Mouse (Mus musculus): Measurements from ENCODE around the gene Bmp2k. TPM values are rescaled to one million over a fixed set of nuclear protein-coding genes. Genes with fewer than 3 reads are reported as not detected.
"Not testable (repeated sequence)": the region's sequence is repeated elsewhere in the genome, so short reads cannot be mapped to it uniquely, and the experiment has no call there.

Gene Bmp2k
- polyA plus RNA-seq, 1 experiment from 2014 or later = 12.5 TPM

DNA sequence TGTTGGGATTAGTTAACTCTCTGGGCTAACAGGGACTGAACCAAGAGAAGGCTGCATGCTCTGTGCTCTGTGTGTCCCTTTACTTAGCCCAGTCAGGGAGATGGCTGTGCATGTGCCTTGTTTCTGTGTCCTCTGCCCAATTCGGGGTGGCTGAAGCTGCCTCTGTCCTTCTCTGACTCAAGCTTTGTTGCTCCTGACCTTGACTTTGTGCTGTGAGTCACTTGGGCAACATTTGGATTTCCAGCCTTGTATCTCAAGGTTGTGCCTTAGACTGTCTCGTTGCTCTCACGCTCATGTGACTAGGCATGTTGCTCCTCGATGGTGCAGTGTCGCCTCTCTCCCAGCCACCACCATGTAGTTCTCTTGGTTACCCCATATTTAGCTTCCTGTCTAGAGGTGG lies 27.3 kb downstream of the Bmp2k start:
- Histone ChIP-seq H3K27ac (ENCODE audit: low read length) (no peak overlapping the region), H3K9ac (ENCODE audit: low read depth, low read length) (no peak overlapping the region), H3K4me3 (ENCODE audit: low read length) (no peak overlapping the region), H3K4me2 (ENCODE audit: low read depth, low read length) (no peak overlapping the region), H3K36me3 (ENCODE audit: control insufficient read depth, insufficient read depth, low read length) (no peaks in the 10 kb centered on the region; the same call in 1 of the 2 replicates), H3K4me1 (ENCODE audit: control insufficient read depth, insufficient read depth, low read length) (peaks cover 10% of the 10 kb centered on the region), H3K27me3 (replicated peaks; ENCODE audit: control insufficient read depth, insufficient read depth, low read length) (no peaks in the 10 kb centered on the region), H3K9me3 (ENCODE audit: control insufficient read depth, low read length) (no peaks in the 10 kb centered on the region)
- no peak for ATAC-seq
- 87% methylated on average over 5 of the region's 5 CpGs for WGBS

DNA sequence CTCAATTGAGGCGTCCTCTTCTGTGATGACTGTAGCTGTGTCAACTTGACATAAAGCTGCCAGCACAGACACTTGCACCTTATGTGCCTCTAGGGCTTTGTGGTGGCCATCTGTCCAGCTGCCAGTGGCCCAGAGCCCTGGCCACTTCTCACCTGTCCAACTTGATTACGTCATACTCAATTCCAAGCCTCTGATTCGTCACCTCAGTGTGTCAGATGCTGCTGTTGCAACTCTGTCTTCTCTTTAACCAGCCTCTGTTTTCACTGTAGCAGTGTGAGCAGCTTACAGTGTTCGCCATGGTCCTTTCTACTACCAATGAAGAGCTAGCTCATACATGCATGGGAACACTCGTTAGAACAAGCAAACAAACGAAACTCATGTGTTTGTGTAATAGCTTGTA lies 28.2 kb downstream of the Bmp2k start:
- Histone ChIP-seq H3K36me3 (ENCODE audit: control insufficient read depth, insufficient read depth, low read length) (no peaks in the 10 kb centered on the region; the same call in 1 of the 2 replicates), H3K27me3 (replicated peaks; ENCODE audit: control insufficient read depth, insufficient read depth, low read length) (no peaks in the 10 kb centered on the region), H3K4me3 (ENCODE audit: low read length) (no peak overlapping the region), H3K9ac (ENCODE audit: low read depth, low read length) (no peak overlapping the region), H3K4me1 (ENCODE audit: control insufficient read depth, insufficient read depth, low read length) (peaks cover 10% of the 10 kb centered on the region), H3K9me3 (ENCODE audit: control insufficient read depth, low read length) (no peaks in the 10 kb centered on the region), H3K4me2 (ENCODE audit: low read depth, low read length) (no peak overlapping the region), H3K27ac (ENCODE audit: low read length) (no peak overlapping the region)
- no peak for ATAC-seq
- 73% methylated on average over 6 of the region's 6 CpGs for WGBS

DNA sequence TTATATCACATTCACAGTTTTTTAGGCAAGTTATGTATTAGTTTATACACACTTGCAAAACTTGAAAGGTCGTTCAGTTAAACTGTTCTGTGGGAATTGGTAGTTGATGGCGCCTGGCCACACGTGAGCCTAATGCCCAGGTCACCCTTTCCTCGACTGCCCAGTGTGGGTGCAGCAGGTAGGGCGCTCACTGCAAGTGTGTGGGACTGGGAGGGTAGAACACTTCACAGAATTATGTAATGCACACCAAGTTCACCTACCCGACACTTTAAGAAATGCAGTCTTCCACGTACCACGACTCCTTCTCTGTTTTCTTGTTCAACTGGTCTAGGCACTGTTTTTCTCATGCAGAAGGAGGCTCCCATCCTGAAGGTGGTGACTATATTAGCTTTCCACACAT lies 30.5 kb downstream of the Bmp2k start:
- H3K27me3 ChIP-seq (replicated peaks; ENCODE audit: control insufficient read depth, insufficient read depth, low read length) = no peaks in the 10 kb centered on the region
- no peak for ATAC-seq
- no peaks in the 10 kb centered on the region; the same call in 1 of the 2 replicates for H3K36me3 ChIP-seq (ENCODE audit: control insufficient read depth, insufficient read depth, low read length)
- no peak overlapping the region for H3K9ac ChIP-seq (ENCODE audit: low read depth, low read length)
- no peak overlapping the region for H3K4me2 ChIP-seq (ENCODE audit: low read depth, low read length)
- WGBS = 89% methylated on average over 8 of the region's 8 CpGs
- H3K4me3 ChIP-seq (ENCODE audit: low read length) = no peak overlapping the region
- H3K4me1 ChIP-seq (ENCODE audit: control insufficient read depth, insufficient read depth, low read length) = peaks cover 6% of the 10 kb centered on the region; the same call in 1 of the 2 replicates
- H3K9me3 ChIP-seq (ENCODE audit: control insufficient read depth, low read length) = no peaks in the 10 kb centered on the region
- no peak overlapping the region for H3K27ac ChIP-seq (ENCODE audit: low read length)

DNA sequence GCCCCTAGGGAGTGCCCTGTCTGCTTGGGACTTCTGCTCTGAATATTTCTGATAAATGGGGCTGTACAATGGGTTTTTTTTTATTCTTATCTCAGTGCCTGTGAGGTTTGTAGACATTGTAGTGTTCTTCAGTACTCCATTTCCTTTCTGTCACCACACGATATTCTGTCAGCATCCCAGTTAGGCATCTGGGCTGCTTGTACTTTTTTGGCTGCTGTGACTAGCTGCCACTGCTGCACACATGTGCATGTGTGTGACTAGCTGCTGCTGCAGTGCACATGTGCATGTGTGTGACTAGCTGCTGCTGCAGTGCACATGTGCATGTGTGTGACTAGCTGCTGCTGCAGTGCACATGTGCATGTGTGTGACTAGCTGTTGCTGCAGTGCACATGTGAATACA lies 31.4 kb downstream of the Bmp2k start:
- not testable (repeated sequence) for H3K4me3 ChIP-seq (ENCODE audit: low read length); H3K27me3 ChIP-seq (replicated peaks; ENCODE audit: control insufficient read depth, insufficient read depth, low read length); H3K4me1 ChIP-seq (ENCODE audit: control insufficient read depth, insufficient read depth, low read length); H3K9ac ChIP-seq (ENCODE audit: low read depth, low read length); H3K9me3 ChIP-seq (ENCODE audit: control insufficient read depth, low read length); H3K27ac ChIP-seq (ENCODE audit: low read length); ATAC-seq; H3K4me2 ChIP-seq (ENCODE audit: low read depth, low read length); H3K36me3 ChIP-seq (ENCODE audit: control insufficient read depth, insufficient read depth, low read length)
- 66% methylated on average over 1 of the region's 1 CpGs for WGBS

GRCm38 (mm10) chr5:97031771-97032170 lies 34.3 kb downstream of the Bmp2k start:
- H3K27me3 ChIP-seq (replicated peaks; ENCODE audit: control insufficient read depth, insufficient read depth, low read length) = no peaks in the 10 kb centered on the region
- H3K4me1 ChIP-seq (ENCODE audit: control insufficient read depth, insufficient read depth, low read length) = peaks cover 2% of the 10 kb centered on the region; the same call in 1 of the 2 replicates
- no peak overlapping the region for H3K4me3 ChIP-seq (ENCODE audit: low read length)
- 85% methylated on average over 6 of the region's 6 CpGs for WGBS
- no peak overlapping the region for H3K4me2 ChIP-seq (ENCODE audit: low read depth, low read length)
- H3K9ac ChIP-seq (ENCODE audit: low read depth, low read length) = no peak overlapping the region
- H3K36me3 ChIP-seq (ENCODE audit: control insufficient read depth, insufficient read depth, low read length) = no peaks in the 10 kb centered on the region; the same call in 1 of the 2 replicates
- H3K27ac ChIP-seq (ENCODE audit: low read length) = no peak overlapping the region
- peak; percentile 76 for ATAC-seq
- H3K9me3 ChIP-seq (ENCODE audit: control insufficient read depth, low read length) = no peaks in the 10 kb centered on the region

DNA sequence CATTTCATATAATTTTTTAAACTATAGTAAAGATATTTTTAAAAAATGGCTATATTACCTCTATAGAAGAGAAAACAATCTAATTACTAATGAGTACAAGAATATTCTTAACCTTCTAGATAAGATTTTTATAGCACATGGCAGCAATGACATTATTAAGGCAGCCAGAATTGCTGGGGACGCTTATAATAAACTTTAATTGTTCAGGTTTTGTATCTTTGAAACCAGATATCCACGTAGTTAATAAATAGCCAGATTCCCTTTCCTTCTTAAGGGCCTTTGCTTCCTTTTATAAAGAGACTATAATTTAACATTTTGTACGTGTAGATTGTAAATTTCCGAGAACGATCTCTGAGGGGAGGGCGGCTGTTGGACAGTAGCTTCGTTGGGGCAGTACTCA lies 47.8 kb downstream of the Bmp2k start:
- Histone ChIP-seq H3K36me3 (ENCODE audit: control insufficient read depth, insufficient read depth, low read length) (no peaks in the 10 kb centered on the region), H3K9ac (ENCODE audit: low read depth, low read length) (no peak overlapping the region), H3K9me3 (ENCODE audit: control insufficient read depth, low read length) (no peaks in the 10 kb centered on the region), H3K4me2 (ENCODE audit: low read depth, low read length) (no peak overlapping the region), H3K4me1 (ENCODE audit: control insufficient read depth, insufficient read depth, low read length) (peaks cover 3% of the 10 kb centered on the region; the same call in 1 of the 2 replicates), H3K27me3 (replicated peaks; ENCODE audit: control insufficient read depth, insufficient read depth, low read length) (no peaks in the 10 kb centered on the region), H3K27ac (ENCODE audit: low read length) (no peak overlapping the region), H3K4me3 (ENCODE audit: low read length) (no peak overlapping the region)
- WGBS = 60% methylated on average over 7 of the region's 7 CpGs
- peak; percentile 64 for ATAC-seq

DNA sequence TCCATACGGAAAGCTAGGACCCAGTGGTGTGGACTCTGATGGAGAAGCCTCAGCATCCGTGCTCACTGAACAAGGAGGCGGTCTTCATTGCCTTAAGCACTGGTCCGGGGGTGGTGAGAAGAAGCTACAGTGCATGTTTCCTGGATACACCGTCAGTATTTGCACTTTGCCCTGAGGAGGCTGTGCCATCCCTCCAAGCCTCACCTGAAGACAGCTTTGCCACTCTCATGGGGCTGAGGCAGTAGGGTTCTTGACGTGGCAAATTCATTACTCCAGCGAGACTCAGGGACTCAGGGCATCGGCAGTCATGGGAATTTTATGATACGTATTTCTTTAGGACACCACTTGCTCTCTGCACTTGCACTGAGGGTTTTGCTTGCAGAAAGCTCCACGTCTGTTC lies 49.2 kb downstream of the Bmp2k start:
- ATAC-seq = no peak
- Histone ChIP-seq H3K4me3 (ENCODE audit: low read length) (no peak overlapping the region), H3K27ac (ENCODE audit: low read length) (no peak overlapping the region), H3K27me3 (replicated peaks; ENCODE audit: control insufficient read depth, insufficient read depth, low read length) (no peaks in the 10 kb centered on the region), H3K9ac (ENCODE audit: low read depth, low read length) (no peak overlapping the region), H3K9me3 (ENCODE audit: control insufficient read depth, low read length) (no peaks in the 10 kb centered on the region), H3K4me1 (ENCODE audit: control insufficient read depth, insufficient read depth, low read length) (peaks cover 3% of the 10 kb centered on the region; the same call in 1 of the 2 replicates), H3K4me2 (ENCODE audit: low read depth, low read length) (no peak overlapping the region), H3K36me3 (ENCODE audit: control insufficient read depth, insufficient read depth, low read length) (no peaks in the 10 kb centered on the region)
- WGBS = 87% methylated on average over 10 of the region's 10 CpGs

DNA sequence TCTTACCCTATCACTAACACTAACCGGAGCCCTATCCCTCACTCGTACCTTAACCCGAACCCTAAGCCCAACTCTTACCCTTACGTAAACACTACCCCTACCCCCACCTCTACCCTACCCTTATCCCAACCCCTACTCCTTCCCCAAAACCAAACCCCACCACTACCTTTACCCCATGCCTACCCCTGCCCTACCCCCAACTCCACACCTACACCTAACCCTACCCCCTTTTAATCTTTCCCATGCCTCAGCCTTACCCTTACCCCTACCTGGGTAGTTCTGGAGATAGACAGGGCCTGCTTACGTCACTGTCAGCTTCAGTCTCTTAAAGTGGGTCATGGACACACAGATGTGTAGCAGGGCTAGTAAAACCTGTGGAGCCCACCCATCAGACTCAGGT lies 51.4 kb downstream of the Bmp2k start:
- no peak overlapping the region for H3K4me2 ChIP-seq (ENCODE audit: low read depth, low read length)
- WGBS = 87% methylated on average over 5 of the region's 5 CpGs
- H3K27ac ChIP-seq (ENCODE audit: low read length) = no peak overlapping the region
- H3K4me1 ChIP-seq (ENCODE audit: control insufficient read depth, insufficient read depth, low read length) = peaks cover 3% of the 10 kb centered on the region; the same call in 1 of the 2 replicates
- ATAC-seq = no peak
- H3K9ac ChIP-seq (ENCODE audit: low read depth, low read length) = no peak overlapping the region
- H3K36me3 ChIP-seq (ENCODE audit: control insufficient read depth, insufficient read depth, low read length) = no peaks in the 10 kb centered on the region
- no peaks in the 10 kb centered on the region for H3K9me3 ChIP-seq (ENCODE audit: control insufficient read depth, low read length)
- H3K4me3 ChIP-seq (ENCODE audit: low read length) = no peak overlapping the region
- H3K27me3 ChIP-seq (replicated peaks; ENCODE audit: control insufficient read depth, insufficient read depth, low read length) = no peaks in the 10 kb centered on the region

DNA sequence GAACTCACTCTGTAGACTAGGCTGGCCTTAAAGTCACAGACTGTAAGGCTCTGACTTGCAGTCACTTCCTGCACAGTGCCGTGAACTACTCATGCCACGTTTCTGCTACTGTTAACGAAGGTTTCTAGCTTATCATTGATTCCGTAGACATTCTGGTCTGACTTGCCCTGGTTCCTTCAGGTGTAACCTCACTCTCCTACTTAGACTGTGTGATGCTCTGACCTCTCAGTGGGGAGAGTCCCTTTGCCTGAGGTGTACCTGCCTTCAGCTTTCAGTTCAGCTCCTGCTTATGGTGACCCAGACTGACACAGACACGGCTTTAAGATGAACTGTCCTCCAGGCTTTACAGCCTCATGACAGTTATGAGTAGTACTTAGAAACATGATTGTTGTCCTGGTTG lies 56.7 kb downstream of the Bmp2k start:
- Histone ChIP-seq H3K4me2 (ENCODE audit: low read depth, low read length) (no peak overlapping the region), H3K4me3 (ENCODE audit: low read length) (no peak overlapping the region), H3K4me1 (ENCODE audit: control insufficient read depth, insufficient read depth, low read length) (peaks cover 8% of the 10 kb centered on the region), H3K36me3 (ENCODE audit: control insufficient read depth, insufficient read depth, low read length) (peaks cover 3% of the 10 kb centered on the region; the same call in 1 of the 2 replicates), H3K9ac (ENCODE audit: low read depth, low read length) (no peak overlapping the region), H3K27me3 (replicated peaks; ENCODE audit: control insufficient read depth, insufficient read depth, low read length) (no peaks in the 10 kb centered on the region), H3K27ac (ENCODE audit: low read length) (no peak overlapping the region), H3K9me3 (ENCODE audit: control insufficient read depth, low read length) (no peaks in the 10 kb centered on the region)
- 75% methylated on average over 5 of the region's 5 CpGs for WGBS
- no peak for ATAC-seq

GRCm38 (mm10) chr5:97054801-97055200 lies 57.3 kb downstream of the Bmp2k start:
- WGBS = 79% methylated on average over 10 of the region's 10 CpGs
- no peaks in the 10 kb centered on the region for H3K9me3 ChIP-seq (ENCODE audit: control insufficient read depth, low read length)
- H3K27me3 ChIP-seq (replicated peaks; ENCODE audit: control insufficient read depth, insufficient read depth, low read length) = no peaks in the 10 kb centered on the region
- H3K4me1 ChIP-seq (ENCODE audit: control insufficient read depth, insufficient read depth, low read length) = peaks cover 8% of the 10 kb centered on the region
- H3K4me2 ChIP-seq (ENCODE audit: low read depth, low read length) = no peak overlapping the region
- H3K27ac ChIP-seq (ENCODE audit: low read length) = no peak overlapping the region
- peaks cover 3% of the 10 kb centered on the region; the same call in 1 of the 2 replicates for H3K36me3 ChIP-seq (ENCODE audit: control insufficient read depth, insufficient read depth, low read length)
- no peak overlapping the region for H3K4me3 ChIP-seq (ENCODE audit: low read length)
- no peak for ATAC-seq
- no peak overlapping the region for H3K9ac ChIP-seq (ENCODE audit: low read depth, low read length)
